Mouse (Mus musculus) 3T3-L1 (cell line): ENCODE results near the gene Fth1.

Source experiments
- DNase-seq: peaks from one replicate; pipeline ENCODE4 v3.0.0-alpha.2; 2015; ENCODE audit warnings: low read depth, low spot score

Fth1 gene

DNA sequence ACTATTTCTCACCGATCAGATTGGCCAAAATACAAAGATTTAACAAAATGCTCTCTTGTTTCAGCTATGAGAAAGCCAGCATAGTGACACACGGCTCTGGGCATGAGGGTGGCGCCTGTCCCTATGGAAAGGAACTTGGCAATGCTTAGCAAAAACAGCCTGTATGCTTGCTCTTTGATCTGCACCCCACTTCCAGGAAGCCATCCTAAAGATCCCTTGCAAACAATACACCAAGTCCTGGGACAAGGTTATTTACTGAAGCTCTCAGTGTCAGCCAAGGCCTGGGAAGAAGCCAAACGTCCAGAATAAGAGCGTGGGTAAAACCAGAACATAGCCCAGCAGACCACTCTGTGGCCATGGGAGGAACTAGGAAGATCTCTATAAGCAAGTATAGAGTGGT lies 19.6 kb upstream of the Fth1 start:
- no peak for DNase-seq

DNA sequence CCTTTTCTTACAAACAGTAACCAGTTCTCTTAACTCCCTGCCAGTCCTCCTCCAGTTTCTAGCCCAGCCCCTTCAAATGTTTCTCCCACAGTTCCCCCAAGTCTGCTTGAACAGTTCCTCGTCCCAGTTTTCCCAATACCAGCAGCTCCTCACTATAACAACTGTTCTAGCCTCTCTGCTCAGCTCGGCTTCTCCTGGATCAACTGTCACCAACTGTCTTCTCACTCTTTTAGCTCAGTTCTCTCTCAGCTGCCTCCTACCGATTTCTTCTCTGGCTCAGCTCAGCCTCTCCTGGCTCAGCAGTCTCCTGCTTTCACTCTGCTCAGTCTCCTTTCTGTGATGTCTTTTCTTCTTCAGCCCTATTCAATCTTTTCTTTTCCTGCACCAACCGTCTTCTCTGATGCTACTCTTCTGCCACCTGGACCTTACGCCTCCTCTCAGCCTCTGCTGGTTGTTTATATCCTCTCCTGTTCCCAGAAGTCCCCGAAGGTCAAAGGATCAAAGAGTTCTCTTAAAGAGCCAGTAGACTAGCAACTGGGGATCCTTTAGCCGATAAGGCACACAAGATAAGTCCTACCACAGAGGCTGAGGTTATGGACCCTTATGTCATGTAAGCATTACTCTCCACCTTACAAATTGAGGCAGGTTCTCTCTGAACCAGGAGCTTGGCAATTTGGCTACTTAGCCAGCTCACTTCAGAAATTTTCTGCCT lies 16.0 kb upstream of the Fth1 start:
- no peak for DNase-seq

DNA sequence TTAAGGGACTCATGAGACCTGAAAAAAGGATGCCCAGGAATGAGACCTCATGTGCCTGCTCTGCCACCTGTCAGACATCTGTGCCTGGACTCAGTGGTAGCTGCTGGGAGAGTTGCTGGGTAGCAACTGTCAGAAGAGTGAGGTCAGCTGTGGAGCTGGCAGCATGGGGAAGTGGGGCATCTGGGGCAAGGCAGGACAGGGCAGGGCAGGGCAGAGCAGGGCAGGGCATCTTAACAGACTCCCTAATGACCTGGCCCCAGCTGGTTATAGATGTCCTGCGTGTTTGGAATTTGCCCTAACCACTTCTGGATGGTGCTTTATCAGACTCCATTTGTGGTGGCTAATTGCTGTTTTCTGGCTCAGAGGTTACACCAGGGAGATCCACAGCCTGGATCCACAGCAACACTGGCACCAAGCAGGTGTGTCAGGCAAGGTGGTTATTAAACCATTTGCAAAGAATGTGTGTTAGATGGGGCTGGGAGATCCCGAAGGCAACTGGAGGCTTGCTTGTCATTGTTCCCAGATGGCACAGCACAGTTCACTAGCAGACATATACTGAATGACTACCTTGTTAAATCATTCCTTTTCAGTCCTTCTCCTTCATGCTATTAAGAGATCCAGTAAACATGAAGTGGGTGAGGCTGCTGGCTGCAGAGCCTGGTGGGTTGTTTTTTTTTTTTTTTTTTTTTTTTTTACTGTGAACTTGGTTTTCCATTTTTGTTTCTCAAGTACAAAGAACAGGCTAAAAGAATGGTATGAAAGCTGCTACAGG lies 14.1 kb upstream of the Fth1 start:
- DNase-seq, result no peak

DNA sequence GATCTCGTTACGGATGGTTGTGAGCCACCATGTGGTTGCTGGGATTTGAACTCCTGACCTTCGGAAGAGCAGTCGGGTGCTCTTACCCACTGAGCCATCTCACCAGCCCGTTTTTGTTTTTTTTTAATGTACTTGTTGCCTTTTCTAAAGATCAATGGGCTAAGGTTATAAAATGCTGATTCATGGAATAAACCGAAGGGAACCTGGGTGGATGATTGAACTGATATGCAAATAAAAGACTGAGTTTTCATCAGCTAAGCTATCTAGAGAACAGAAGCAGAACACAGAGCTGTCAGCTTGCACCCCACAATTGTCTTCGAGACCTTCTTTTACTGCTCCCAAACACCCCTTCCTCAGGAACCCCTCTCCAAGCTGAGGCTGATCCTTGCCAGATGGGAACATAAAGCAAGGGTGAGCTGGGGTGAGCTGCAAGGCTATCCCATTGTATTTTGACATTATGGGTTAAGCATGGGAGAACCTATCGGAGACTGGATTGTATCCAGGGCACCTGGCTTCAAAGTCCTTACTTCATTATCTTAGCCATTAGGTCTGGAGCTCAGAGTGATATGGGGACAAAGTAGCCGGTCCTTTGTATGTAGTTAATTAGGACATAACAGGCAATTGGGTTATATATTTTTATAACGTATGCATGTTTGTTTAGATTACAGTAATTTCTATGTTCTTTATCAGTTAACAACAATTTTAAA lies 12.2 kb upstream of the Fth1 start:
- DNase-seq, result no peak

DNA sequence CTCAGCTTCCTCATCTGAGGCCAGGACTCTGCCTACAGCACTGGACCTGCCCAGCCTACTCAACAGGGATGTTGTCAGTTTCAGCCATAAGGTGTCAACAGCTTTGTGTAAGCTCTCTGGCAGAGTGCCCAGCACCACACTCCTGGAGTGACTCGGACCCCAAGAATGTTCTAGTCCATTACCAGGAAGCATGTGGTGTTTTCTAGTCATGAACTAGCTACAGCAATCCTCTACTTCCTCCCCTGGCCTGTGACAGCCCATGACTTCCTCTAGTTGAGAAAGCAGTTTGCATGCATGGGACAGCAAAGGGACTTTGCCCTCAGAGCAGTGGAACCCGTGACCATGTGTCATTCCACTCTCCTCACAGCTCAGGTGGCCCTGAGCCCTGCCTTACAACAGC lies 5.5 kb upstream of the Fth1 start:
- DNase-seq, result peak; percentile 82

DNA sequence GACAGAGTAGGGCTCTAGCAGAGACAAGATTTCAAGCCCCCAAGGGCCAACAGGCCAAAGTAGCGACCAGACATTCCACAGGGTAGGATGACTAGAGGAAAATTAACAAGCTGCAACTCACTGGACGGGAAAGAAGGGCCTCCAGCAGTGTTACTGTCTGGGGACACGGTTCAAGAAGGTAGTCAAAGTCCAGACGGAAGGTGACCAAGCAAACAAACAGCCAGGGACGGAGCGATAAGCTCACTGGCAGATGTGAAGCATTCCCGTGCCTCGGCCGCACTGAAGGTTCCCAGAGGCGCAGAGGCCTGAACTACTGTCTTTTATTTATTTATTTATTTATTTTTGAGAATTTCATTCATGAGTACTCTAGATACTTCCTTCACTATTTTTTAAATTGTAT lies 3.3 kb upstream of the Fth1 start:
- no peak for DNase-seq

DNA sequence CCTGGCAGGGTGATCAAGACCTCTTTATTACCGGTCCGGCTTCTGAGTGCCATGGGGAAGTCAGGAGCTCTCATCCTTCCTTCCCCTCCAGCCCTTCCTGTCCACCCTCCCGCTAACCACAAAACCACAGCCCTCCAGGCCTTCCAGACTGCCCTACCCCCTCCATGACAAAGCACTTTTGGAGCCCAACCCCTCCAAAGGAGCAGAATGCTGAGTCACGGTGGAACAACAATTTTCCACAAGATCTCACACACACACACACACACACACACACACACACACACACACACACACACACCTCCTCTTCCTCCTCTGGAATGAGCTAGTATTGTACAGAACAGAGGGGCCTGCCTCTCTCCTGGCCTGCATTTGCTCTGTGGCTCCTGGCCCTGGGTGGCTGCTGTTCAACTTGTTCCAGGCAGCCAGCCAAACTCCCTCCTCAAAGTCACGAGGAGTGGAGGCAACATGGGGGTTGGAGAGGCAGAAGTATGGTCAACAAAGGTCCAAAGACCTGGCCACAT lies 1.9 kb upstream of the Fth1 start:
- DNase-seq, result peak; percentile 97

DNA sequence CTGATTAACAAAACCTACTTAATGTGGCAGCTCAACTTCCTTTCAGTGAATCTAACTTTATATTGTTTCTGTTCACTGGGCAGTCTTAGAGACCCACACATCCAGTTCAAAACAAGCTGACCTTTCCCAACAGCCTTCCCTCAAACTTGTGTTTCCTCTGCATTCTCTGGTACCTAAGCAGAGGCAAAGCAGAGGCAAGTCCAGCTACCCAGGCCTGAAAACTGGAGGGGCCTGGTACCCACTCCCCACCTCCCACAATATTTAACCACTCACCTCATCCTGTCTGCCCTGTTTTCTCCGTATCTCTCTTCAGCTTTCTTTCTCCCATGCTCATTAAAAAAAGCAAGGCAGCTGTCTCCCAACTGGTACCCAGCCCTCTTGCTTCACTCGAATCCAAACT lies 1.2 kb upstream of the Fth1 start:
- no peak for DNase-seq

DNA sequence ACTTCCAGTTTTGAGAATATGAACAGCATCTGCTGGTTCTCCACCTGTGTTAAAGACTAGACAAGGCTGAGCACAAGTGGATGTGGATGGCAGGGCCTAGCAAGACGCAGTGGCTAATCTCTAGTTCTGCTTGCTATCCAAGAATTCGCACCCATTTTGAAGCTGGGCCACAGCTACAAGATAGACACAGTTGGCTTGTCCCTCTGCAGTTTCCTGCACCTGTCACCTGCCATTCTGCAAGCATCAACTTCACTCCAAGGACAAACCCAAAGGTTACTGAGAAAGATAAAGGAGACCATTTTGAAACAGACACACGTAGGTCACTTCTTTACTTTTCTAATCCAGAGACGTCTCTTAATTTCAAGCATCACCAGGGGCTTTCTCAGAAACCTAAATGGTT lies 1.2 kb downstream of the Fth1 start:
- no peak for DNase-seq

DNA sequence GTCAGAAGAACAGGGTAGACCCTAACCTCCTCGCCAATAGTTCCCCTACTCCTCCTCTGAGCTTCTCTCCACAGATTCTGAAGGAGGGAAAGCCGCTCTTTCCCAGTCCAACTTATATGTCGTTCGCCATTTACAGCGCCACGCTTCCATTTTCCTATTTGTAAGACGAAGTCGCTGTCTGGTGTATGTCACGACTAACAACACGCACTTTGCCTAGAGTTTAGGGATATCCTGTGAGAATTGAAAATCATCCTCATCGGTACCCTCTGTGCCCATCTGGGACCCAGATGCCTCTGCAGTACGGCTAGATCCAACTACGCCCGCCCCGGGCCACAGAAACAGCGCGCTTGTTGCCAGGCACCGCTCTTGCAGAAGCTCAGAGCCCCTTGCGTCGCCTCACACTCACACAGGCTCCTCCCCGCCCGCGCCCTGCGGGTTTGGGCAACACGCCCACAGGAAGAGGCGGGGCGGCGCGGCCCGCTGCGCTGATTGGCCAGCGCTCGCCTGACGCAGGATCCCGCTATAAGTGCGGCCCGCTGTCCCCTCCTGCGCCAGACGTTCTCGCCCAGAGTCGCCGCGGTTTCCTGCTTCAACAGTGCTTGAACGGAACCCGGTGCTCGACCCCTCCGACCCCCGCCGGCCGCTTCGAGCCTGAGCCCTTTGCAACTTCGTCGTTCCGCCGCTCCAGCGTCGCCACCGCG lies 1.9 kb downstream of the Fth1 start:
- peak; percentile 96 for DNase-seq

DNA sequence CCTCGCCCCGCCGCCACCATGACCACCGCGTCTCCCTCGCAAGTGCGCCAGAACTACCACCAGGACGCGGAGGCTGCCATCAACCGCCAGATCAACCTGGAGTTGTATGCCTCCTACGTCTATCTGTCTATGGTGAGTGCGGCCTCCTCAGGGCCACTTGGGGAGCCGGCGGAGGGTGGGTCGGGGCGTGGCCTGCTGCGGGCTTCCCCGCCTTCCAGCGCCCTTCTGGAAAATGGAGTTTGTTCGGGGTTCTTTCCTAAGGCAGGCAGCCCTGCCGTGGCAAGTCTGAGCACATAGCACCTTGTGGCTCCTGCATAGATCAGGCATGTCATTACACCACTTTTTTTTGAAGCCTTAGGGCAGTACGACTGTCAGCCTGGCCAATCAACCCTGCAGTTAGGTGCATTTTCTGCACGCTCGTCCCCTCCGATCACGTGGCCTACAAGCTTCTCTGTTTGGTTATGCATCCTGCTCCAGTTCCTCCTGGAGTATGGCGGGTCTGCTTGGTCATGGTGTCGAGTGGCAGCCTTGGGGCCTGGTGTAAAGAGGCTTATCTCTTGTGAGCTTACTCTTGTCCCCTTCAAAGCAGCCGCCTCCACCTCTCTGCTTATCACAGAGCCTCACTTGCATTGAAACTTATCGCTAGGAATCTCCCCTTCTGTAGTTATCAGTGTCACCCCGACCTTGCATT lies 2.6 kb downstream of the Fth1 start:
- DNase-seq, result peak; percentile 77

DNA sequence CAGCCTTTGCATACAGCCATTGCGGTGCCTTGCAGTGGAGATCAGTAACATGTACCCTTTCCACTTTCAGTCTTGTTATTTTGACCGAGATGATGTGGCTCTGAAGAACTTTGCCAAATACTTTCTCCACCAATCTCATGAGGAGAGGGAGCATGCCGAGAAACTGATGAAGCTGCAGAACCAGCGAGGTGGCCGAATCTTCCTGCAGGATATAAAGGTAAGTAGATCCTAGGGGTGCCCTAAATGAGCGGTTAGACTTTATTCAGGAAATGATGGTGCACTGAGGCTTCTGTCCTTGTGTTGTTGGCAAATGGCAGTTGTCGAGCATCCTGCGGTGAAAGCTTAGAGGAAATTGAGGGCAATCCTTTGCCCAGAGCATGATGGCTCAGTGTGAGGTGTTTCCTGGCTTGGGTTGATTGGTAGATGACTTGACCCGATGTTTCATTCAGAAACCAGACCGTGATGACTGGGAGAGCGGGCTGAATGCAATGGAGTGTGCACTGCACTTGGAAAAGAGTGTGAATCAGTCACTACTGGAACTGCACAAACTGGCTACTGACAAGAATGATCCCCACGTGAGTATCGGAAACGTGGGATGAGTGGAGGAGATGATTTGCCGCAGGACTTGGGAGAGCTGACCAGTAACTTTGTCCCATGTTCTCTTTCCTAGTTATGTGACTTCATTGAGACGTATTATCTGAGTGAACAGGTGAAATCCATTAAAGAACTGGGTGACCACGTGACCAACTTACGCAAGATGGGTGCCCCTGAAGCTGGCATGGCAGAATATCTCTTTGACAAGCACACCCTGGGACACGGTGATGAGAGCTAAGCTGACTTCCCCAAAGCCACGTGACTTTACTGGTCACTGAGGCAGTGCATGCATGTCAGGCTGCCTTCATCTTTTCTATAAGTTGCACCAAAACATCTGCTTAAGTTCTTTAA lies 4.0 kb downstream of the Fth1 start:
- no peak for DNase-seq

DNA sequence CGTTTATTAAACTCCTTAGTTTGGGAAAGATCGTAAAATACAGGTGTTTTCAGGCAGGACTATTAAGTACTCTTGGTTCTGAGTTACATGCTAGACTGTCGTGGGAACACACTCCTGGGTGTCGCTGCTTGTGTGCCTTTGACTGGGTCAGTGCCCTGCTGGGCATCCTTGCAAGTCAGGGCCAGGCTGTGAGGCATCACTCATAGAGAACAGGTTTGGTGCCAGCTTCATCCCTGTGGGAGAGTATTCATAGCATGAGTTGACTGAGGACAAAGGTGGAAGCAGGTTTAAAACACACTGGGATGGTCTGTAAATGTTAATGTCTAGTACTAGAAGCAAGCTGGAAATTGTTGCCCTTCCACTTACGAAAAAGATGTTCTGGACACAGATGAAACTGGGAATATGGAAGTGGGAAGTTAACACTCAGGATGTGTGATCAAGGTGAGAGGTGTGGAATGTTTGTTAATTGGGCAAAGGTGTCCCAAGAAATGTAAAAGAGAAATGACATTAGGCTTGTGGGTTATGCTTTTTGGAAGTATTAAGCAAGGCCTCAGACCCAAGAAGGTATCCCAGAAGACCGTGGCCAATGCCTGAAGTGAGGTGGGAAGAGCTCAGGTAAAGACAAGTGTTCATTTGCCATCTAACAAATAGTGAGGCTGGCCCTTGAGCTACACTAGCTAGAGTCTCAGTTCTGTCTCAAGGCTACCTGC lies 4.9 kb downstream of the Fth1 start:
- DNase-seq, result peak; percentile 33

DNA sequence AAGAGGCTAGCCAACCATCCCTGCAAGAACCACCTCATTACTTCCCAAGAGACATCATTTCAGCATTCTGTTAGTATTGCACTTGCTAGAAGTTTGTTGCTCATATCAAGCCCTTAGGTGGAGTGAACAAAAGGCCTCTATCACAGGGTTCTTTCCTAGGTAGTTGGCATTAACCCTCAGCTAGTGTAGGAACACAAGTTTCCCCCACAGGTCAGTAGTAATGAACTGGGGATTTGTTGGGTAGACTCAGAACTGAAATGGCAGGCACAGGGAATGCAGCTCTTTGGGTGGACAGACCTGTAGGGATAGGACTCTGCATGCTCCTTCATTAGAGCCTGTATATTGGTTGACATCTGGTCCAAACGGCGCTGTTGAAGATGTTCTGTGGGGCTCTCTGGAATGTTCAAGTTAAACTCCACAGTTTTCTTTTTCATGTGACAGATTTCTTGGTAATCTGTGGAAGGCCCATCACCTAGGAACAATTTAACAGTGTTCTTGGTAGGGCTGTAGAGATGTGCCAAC lies 5.6 kb downstream of the Fth1 start:
- peak; percentile 50 for DNase-seq

DNA sequence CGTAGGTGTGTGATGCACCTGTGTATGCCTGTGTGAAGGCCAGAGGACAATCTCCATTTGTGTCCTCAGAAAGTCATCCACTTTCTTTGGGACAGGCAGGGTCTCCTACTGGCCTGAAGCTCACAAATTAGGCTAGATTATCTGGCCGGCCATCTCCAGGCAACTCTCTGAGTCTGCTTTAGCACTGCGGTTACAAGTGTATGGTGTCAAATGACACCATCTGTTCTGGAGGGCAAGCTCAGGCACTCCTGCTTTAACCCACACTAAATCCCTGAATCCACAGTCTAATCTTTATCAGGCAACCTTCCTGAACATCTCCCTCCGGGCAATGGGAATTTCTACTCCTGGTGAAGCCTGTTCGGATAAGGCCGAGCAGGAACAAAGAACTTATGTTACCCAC lies 6.8 kb downstream of the Fth1 start:
- peak; percentile 50 for DNase-seq

DNA sequence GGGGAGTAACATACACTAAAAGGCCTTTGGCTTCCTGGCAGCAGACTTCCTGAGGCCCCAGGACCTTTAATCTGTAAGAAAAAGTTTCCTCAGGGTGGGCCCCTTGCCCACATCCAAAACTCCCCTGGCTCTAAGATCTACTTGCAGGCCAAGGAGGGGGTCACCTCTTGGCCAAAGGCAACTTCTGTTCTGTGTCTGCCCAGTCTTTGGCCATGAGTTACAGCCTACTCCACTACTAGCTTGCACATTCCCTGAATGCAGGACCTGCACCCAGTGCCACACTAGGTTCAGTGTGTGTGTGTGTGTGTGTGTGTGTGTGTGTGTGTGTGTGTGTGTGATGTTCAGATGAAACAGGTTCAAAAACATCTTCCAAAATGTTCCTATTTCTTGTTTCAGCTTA lies 7.2 kb downstream of the Fth1 start:
- no peak for DNase-seq

DNA sequence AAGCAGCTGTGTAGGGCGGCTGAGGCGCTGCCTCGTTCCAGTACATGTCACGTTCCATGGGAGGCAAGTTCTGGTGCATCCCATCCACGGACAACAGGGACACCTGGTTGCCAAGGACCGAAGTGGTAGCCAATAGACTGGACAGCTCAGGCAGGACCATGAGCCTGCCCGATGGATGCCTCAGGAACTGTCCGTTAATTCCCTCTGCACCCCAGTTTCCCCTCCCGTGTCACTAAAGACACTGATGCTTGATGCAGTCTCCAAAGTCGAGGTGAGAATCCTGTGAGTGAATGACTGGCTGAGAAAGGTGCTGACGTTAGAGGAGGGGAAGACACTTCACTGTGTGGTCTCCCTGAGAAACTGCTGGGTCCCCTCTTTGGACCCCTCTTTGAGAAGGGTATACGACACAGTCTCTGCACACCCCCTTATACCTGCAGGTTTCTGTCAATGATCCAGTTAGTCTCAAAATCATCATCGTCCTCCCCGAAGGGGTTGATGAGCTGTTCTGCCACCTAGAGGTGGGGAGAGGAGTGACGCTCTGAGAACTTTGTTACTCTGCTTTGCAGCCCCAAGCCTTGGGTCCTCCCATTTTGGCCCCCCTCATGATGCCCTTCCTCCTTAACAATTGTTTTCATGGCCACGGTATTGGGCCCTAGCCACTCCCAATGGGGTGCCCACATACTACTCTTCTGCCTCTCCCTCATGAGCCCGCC lies 8.9 kb downstream of the Fth1 start:
- peak; percentile 65 for DNase-seq

DNA sequence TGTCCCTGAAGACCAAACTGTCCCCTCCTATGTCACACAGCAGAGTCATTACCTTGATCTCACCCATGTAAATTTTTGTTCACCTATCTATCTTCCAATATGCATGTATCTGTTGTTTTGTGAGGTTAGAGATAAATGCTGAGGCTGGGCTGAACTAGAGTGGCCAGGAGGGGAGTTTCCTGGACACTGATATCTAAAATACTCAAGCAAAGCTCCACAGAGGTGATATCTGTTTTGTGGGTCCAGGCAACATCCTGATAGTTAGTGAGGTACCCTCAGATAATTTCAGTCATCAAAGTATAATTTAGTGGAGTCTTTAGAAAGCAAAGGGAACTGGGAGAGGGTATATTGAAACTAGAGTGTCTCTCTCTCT lies 9.5 kb downstream of the Fth1 start:
- no peak for DNase-seq

DNA sequence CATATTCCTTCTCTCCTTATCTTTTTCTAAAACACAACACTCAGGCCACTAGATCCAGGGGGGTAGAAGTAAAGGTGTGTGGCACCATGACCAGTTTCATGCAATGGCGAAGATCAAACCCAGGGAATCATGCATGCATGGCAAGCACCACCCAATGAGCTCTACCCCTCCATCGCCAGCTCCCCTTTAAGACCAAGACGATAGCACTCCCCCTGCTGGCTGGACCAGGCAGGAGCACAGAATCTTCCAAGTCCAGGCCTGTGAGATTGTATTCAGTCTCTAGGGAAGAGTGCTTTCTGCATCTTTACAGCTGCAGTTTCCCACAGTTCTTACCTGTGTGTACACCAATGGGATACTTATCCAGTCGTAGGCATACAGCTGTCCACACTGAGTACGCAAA lies 10.9 kb downstream of the Fth1 start:
- DNase-seq, result peak; percentile 91
